Mouse (Mus musculus): ENCODE measurements around the gene Ptgis.

Gene Ptgis

DNA sequence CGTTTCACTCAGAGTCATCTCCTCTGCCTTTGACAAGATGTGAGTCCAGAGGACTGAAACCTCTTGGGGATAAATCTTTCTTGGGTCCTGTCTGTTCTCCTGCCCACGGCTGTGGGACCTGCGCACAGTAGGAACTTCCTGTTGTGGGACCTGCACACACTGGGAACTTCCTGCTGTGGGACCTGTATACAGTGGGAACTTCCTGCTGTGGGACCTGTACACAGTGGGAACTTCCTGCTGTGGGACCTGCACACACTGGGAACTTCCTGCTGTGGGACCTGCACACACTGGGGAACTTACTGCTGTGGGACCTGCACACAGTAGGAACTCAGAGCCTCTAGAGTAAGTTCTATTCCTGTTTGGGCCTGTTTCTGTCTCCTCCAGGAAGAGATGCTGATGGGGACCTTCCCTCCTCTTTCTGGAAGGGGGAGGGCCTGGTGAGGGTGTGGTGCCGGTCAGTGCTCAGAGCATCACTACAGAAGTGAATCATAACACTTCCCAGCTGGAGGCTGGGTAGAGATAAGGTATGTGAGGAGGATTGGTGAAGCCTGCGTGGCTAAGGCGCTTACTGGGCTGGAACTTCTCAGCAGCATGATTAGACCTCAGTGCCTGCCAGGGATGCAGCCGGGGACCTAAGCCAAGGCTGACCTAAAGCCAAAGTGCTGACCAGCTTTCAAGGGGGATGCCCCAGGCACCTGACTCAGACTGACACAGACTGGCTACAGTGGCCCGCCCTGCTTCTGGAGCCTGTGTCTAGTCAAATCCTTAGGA is 22.8 kb upstream of the Ptgis start:
- DNase-seq (ENCODE audit: low spot score in 2 of 2) = no peak

DNA sequence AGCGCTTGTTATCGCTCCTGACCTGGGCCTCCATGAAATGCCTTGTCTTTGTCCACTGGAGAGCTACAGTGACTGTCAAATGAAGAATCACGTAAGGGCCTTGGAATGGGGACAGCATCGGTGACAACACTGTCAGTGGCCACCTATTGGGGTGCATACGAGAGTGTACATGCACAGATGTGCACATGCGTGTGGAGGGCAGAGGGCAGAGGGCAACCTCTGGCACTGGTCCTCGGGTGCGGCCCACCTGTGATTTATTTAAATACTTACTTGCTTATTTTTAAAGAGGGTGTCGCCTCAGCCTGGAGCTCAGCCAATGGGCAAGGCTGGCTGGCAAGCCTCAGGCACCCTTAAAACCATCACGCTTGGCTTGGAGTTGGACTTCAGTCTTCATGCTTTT is 22.0 kb upstream of the Ptgis start:
- no peak for DNase-seq (ENCODE audit: low spot score in 2 of 2)

DNA sequence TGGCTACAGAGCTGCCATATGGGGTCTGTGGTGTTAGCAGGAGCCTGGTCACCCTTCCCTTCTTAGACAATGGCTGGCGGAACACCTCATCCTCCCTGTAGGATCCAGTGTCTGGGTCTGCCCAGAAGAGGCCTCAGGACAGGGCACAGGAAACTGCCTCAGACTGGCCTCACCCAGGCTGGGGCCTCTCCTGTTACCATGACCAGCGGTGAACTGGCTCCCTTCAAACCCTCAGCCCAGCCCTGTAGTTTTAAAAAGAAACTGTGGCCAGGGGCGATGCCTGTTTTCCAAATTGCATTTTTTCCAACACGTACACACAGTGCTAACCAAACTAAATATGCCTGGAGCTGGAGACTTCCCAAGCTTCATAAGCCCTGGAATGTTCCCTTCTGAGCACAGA is 20.7 kb upstream of the Ptgis start:
- no peak for DNase-seq (ENCODE audit: low spot score in 2 of 2)

DNA sequence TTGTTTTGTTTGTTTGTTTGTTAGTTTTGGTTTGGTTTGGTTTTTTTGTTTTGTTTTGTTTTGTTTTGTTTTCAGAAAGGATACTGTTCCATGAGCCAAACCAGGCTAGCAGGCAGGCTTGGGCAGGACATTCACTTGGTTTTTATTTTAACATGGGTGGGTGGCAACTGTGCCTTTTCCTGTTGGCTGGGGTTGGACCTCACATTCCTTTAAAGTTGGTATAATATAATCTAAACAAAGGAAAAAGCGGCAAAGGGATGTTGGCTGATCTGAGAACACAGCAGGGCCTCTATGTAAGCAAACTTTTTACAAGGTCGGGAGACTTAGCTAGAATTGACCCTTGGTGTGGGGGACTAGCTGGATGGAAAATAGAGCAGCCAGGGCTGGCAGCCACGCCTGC is 17.4 kb upstream of the Ptgis start:
- DNase-seq (ENCODE audit: low spot score in 2 of 2) = no peak

DNA sequence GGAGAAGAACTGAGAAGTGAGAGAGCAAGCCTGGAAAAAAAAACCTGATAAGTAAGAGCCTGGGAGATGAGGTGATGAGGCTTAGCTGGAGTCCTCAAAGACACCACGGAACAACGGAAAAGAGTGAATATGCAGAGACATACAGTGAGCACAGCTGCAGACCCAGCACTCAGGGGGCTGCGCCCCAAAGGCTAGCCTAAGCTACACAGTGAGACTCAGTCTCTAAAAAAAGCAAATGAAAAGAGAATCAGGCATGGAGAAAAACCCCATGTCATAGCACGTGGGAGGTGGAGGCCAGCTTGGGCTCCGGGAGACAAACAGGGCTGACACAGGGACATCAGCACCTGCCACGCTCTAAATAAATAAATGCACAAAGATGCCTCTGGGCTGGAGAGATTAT is 14.4 kb upstream of the Ptgis start:
- no peak for DNase-seq (ENCODE audit: low spot score in 2 of 2)

DNA sequence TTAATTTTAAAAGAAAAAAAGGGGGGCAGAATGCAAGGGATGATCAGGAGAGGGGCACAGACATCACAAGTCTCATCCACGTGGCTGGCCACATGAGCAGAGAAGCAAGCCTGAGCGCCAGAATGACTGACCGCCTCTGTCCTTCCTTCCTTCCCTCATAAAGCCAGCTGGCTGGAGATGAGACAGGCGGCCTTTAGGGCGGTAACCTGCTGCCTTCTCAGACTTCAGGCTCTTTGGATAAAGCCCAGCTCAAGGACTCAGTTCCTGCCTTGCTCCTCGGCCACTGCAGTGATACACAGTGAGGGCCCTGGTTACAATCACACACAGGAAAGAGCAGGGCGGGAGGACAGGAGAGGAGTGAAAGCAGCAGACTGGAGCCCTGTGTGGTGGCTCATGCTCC is 13.8 kb upstream of the Ptgis start:
- no peak for DNase-seq (ENCODE audit: low spot score in 2 of 2)

- DNase-seq (ENCODE audit: low spot score in 2 of 2) = no peak
Observed at GRCm38 (mm10) chr2:167253476-167253875, 13.1 kb upstream of the Ptgis start.

DNA sequence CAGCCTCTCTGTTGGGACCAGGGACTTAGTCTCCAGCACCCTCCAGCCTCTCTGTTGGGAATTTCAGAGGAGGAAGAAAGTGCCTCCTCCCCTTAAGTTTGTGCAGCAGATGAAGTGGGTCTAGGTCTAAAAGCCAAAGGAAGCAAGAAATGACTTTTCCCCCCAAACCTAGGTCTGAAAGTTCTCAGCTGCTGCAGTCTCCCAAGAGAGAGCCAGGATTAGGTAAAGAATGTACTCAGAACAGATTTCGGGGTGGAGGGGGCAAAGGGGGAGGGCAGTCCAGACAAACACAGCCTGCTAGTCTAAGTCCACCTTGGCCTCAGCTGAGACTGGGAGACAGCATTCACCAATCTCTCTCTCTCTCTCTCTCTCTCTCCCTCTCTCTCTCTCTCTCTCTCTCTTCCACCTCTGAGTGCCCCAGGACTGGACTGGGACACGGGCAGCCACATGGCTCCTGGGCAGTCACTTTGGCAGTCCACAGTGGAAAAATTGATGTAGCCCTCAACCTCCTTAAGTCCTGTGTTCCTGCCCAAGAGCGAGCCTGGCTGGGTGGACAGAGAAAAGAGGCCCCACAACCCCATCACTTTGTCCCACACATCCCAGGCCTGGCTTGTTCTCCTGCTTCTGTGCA is 11.8 kb upstream of the Ptgis start:
- no peak for DNase-seq (ENCODE audit: low spot score in 2 of 2)

DNA sequence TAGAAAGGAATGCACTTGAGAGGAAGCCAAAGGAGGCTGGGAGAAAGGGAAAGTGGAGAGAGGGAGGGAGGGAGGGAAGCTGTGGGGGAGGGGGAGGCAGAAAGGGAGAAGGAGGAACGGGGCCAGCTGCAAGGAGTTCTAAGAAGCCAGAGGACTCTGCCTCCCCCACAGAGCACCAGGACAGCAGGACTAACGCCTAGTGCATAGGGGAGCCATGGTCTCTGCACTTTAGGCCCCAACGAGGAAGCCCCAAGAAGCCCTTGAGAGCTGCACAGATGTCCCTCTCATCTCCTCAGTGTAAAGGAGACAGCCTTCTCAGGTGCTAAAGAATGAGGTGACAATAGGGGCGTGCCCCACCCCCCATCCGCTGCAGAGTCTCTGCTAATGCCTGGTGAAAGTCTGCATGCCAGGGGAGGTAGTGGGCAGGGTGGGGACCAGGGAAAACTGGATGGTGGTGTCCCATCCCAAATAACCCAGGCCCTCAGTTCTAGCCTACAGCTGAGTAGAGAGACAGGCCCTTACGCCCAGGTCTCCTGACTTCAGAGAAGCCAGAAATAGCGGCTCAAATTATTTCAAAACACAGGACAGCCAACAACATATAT is 10.4 kb upstream of the Ptgis start:
- no peak for DNase-seq (ENCODE audit: low spot score in 2 of 2)

- DNase-seq (ENCODE audit: low spot score in 2 of 2) = no peak
Observed at GRCm38 (mm10) chr2:167250003-167250735, 9.8 kb upstream of the Ptgis start.

GRCm38 (mm10) chr2:167249591-167249990 is 9.2 kb upstream of the Ptgis start:
- DNase-seq (ENCODE audit: low spot score in 2 of 2) = no peak

DNA sequence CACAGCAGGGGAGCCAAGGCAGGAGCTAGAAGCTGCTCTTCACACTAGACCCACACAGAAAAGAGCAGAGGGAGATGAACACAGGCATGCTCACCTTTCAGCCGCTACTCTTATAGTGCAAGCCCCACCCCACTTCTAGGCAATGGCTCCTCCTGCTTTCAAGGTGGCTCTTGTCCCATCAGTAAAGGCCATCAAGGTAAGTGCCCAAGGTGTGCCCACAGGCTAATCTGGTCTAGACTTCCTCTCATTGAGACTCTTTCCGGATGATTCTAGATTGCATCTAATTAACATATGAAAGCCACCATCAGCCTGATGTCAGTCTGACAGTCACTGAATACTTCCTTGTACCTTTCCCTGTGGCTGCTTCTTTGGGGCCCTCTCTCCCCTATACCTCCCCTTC is 7.4 kb upstream of the Ptgis start:
- DNase-seq (ENCODE audit: low spot score in 2 of 2) = no peak

DNA sequence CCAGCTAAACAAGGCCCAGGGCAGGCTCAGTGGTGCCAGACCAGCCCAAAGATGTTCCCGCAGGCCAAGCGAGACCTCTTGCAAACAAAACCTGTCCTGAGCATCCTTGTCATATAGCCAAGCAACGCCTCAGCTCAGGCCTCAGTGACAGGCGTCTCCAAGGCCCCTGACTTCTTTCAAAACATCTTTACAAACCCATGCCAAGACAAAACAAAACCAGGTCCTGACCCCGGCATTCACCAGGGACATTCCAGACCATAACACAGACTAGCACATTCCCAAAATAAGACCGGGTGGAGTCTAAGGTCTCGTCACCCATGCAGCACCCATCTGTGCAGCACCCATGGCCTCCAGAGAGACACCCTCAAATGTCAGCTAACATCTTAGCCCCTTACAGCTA is 6.3 kb upstream of the Ptgis start:
- no peak for DNase-seq (ENCODE audit: low spot score in 2 of 2)

DNA sequence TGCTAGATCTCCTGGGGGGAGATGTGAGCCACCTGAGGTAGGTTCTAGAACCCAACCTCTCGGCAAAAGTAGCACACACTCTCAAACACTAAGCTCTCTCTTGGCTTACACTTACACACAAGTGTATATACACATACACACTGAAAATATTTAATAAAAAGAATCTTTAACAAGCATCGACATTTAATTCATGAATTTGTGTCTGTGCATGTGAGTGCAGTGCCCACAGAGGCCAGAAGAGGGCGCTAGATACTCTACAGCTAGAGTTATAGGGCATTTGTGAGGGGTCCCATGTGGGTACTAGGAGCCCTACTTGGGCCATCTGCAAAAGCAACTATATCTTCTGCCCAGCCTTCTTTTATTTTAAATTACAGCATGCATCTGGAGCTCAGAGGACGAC is 4.5 kb upstream of the Ptgis start:
- no peak for DNase-seq (ENCODE audit: low spot score in 2 of 2)

- DNase-seq (ENCODE audit: low spot score in 2 of 2) = no peak
Observed at GRCm38 (mm10) chr2:167243831-167244563, 3.6 kb upstream of the Ptgis start.

DNA sequence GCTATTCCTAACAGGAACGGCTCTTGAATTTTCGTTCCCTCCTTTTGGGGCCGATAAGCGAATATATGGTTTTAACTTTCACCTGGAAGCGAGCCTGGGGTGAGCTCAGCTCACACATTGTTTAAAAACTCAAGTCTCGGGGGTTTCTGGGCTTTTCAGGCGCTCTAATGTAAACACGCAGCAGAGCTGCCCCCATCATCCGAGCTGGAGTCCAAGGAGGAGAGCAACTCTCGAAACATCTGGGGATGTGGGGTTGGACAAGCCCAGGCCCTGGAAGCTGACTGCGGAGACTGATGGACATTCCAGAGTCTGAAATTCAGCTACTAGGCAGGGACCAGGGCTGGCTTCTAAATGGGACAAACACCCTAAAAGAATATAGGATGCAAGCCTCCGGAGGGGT is 1.1 kb downstream of the Ptgis start:
- no peak for DNase-seq (ENCODE audit: low spot score in 2 of 2)

DNA sequence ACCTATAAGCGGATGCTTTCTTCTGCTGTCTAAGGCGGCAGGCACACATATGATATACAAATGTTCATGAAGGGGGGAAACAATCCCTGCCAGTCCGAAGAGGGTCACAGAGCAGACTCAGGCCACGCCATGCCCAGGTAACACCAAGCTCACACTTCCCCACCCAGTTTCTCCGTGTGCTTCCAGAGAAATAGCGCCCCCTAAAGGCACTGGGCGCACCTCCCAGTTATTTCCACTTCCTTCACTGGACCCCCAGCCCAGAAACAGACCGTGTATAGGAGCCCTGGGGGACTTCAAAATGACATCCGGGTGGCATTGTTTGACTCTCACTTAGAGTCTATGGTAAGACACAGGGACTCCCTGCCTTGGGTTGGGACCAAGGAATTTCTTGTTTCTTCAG is 3.2 kb downstream of the Ptgis start:
- no peak for DNase-seq (ENCODE audit: low spot score in 2 of 2)

GRCm38 (mm10) chr2:167236174-167236573 is 4.2 kb downstream of the Ptgis start:
- DNase-seq (ENCODE audit: low spot score in 2 of 2) = no peak

DNA sequence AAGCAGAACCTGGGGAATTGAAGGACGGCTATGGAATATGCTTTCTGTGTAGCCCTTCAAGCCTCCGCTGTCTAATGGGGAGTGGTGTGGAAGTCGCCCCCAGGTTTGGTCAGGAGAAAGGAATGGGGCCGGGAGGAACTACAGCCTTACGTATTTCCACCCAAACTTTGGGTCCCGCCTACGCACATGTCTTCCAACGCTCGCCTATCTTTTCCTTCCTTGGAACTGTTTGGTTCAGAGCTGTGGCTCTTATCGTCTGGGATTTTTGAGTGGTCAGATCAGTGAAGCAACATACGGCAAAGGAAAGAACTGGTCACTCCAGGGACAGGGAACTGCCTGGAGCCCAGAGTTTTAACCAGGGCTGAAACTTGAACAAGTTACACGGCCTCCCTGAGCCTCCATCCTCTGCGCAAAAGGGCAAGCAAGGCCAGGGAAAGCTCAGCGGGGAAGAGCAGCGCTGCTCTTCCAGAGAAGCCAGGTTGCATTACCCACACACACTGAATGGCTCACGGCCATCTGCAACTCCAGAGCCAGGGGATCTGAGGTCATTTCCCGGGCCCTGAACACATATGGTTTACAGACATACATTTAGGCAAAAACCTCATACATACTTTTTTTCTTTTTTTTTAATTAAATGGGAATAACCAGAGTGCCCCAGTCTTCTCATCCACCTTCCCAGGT is 4.9 kb downstream of the Ptgis start:
- no peak for DNase-seq (ENCODE audit: low spot score in 2 of 2)

- DNase-seq (ENCODE audit: low spot score in 2 of 2) = no peak
Observed at GRCm38 (mm10) chr2:167233771-167234170, 6.6 kb downstream of the Ptgis start.

- DNase-seq (ENCODE audit: low spot score in 2 of 2) = no peak
Observed at GRCm38 (mm10) chr2:167233009-167233335, 7.4 kb downstream of the Ptgis start.

All from frontal cortex, postnatal 10 days (tissue).